Mouse (Mus musculus): Measurements from ENCODE around the gene Asb15. TPM values are rescaled to one million over a fixed set of nuclear protein-coding genes. Genes with fewer than 3 reads are reported as not detected.

The Asb15 gene
- polyA plus RNA-seq, 1 experiment from 2014 or later = 0.04 TPM

GRCm38 (mm10) chr6:24619285-24620045, 91.5 kb downstream of the Asb15 start:
- Histone ChIP-seq H3K9me3 (replicated peaks; ENCODE audit: control insufficient read depth, low read length) (no peaks in the 10 kb centered on the region), H3K4me3 (ENCODE audit: low read depth, low read length) (no peak overlapping the region), H3K27me3 (ENCODE audit: control insufficient read depth, insufficient read depth, low read depth, low read length) (no peaks in the 10 kb centered on the region), H3K4me2 (ENCODE audit: low read depth, low read length) (no peak overlapping the region), H3K36me3 (ENCODE audit: control insufficient read depth, insufficient read depth) (peaks cover 17% of the 10 kb centered on the region), H3K27ac (ENCODE audit: low read length) (no peak overlapping the region), H3K9ac (ENCODE audit: low read depth, low read length) (no peak overlapping the region), H3K4me1 (ENCODE audit: control insufficient read depth, low read depth, low read length) (no peaks in the 10 kb centered on the region)
- no peak for ATAC-seq (ENCODE audit: low read depth)
- WGBS (ENCODE audit: insufficient replicate concordance) = 76% methylated on average over 6 of the region's 6 CpGs

GRCm38 (mm10) chr6:24620936-24621335, 93.0 kb downstream of the Asb15 start:
- no peak overlapping the region for H3K4me3 ChIP-seq (ENCODE audit: low read depth, low read length)
- H3K4me1 ChIP-seq (ENCODE audit: control insufficient read depth, low read depth, low read length) = no peaks in the 10 kb centered on the region
- 82% methylated on average over 2 of the region's 2 CpGs for WGBS (ENCODE audit: insufficient replicate concordance)
- no peak overlapping the region for H3K9ac ChIP-seq (ENCODE audit: low read depth, low read length)
- no peak for ATAC-seq (ENCODE audit: low read depth)
- H3K36me3 ChIP-seq (ENCODE audit: control insufficient read depth, insufficient read depth) = peaks cover 17% of the 10 kb centered on the region
- no peak overlapping the region for H3K4me2 ChIP-seq (ENCODE audit: low read depth, low read length)
- H3K9me3 ChIP-seq (replicated peaks; ENCODE audit: control insufficient read depth, low read length) = no peaks in the 10 kb centered on the region
- H3K27ac ChIP-seq (ENCODE audit: low read length) = no peak overlapping the region
- H3K27me3 ChIP-seq (ENCODE audit: control insufficient read depth, insufficient read depth, low read depth, low read length) = no peaks in the 10 kb centered on the region

- Histone ChIP-seq H3K27me3 (ENCODE audit: control insufficient read depth, insufficient read depth, low read depth, low read length) (no peaks in the 10 kb centered on the region), H3K4me2 (ENCODE audit: low read depth, low read length) (no peak overlapping the region), H3K9ac (ENCODE audit: low read depth, low read length) (no peak overlapping the region), H3K4me3 (ENCODE audit: low read depth, low read length) (no peak overlapping the region), H3K36me3 (ENCODE audit: control insufficient read depth, insufficient read depth) (peaks cover 19% of the 10 kb centered on the region), H3K4me1 (ENCODE audit: control insufficient read depth, low read depth, low read length) (no peaks in the 10 kb centered on the region), H3K27ac (ENCODE audit: low read length) (no peak overlapping the region), H3K9me3 (replicated peaks; ENCODE audit: control insufficient read depth, low read length) (no peaks in the 10 kb centered on the region)
- 77% methylated on average over 2 of the region's 2 CpGs for WGBS (ENCODE audit: insufficient replicate concordance)
- no peak for ATAC-seq (ENCODE audit: low read depth)
These were observed 94.2 kb downstream of the Asb15 start for GRCm38 (mm10) chr6:24622098-24622497.

Other genes with a start within 250 kb of the Asb15 start
- gene Iqub, start 13.1 kb upstream of the Asb15 start, polyA plus RNA-seq (2015; fragmentation: Nextera tagmentation; extraction: Ambion mirVana) = 0.04 TPM in 1 of 2 replicates, not detected in the other
- 175 and 193 TPM in 2 replicates for gene Ndufa5, start 131 bp upstream of the Asb15 start, polyA plus RNA-seq (2015; fragmentation: Nextera tagmentation; extraction: Ambion mirVana)
- 0.31 and 0.33 TPM in 2 replicates for gene Lmod2, start 69.6 kb downstream of the Asb15 start, polyA plus RNA-seq (2015; fragmentation: Nextera tagmentation; extraction: Ambion mirVana)
- gene Wasl, start 136.9 kb downstream of the Asb15 start, polyA plus RNA-seq (2015; fragmentation: Nextera tagmentation; extraction: Ambion mirVana) = 19.7 and 26.1 TPM in 2 replicates
- 0.04 TPM in 1 of 2 replicates, not detected in the other for gene Hyal6, start 205.1 kb downstream of the Asb15 start, polyA plus RNA-seq (2015; fragmentation: Nextera tagmentation; extraction: Ambion mirVana)
- 0.02 TPM in 1 of 2 replicates, not detected in the other for gene Hyal4, start 220.2 kb downstream of the Asb15 start, polyA plus RNA-seq (2015; fragmentation: Nextera tagmentation; extraction: Ambion mirVana)

Data from liver, embryonic 16.5 days (tissue).